Mouse (Mus musculus) CH12.LX (cell line): ENCODE measurements at regions not wholly inside any gene's neighbourhood (a gene's known extent, or its start where the extent isn't known, plus 50 kb on each side); places are given as distances from the start of the nearest gene placed in this dataset.

Experiments used
- DNase-seq: peaks from one replicate; pipeline ENCODE4 v3.0.0-alpha.2; 2013; ENCODE audit errors: extremely low read depth
- H3K27ac ChIP-seq: 2 replicates; pipeline ENCODE4 v1.5.1; 2012; ENCODE audit warnings: low read depth, mild to moderate bottlenecking, control low read depth, moderate library complexity; ENCODE audit not compliant: insufficient read depth
- H3K27me3 ChIP-seq: replicated peaks from 2 replicates; pipeline ENCODE3; 2012; ENCODE audit warnings: inconsistent platforms
- H3K36me3 ChIP-seq, 2 experiments: replicated peaks in 1 of 2; 2 replicates each; pipeline versions ENCODE3 to v1.6.1; 2012; ENCODE audit warnings: inconsistent platforms in 1 of 2, low read length in 1 of 2, mild to moderate bottlenecking in 1 of 2, mixed read lengths in 1 of 2, moderate library complexity in 1 of 2; ENCODE audit not compliant: control insufficient read depth in 1 of 2, insufficient read depth in 1 of 2
- H3K4me1 ChIP-seq, 2 experiments: 2 replicates each; pipeline ENCODE4 v1.6.1; 2012; ENCODE audit warnings: inconsistent platforms in 1 of 2, moderate library complexity in 1 of 2; ENCODE audit not compliant: insufficient read depth in 2 of 2, control insufficient read depth in 1 of 2
- H3K4me2 ChIP-seq: 2 replicates; pipeline ENCODE4 v1.6.1; 2012; ENCODE audit warnings: low read depth, mild to moderate bottlenecking, control low read depth; ENCODE audit not compliant: poor library complexity, insufficient read depth, severe bottlenecking
- H3K4me3 ChIP-seq, 3 experiments: fragments of 150-350 bp in 1 of 3; sonication (generic) in 1 of 3; replicated peaks in 1 of 3; 2 replicates each; pipeline versions ENCODE3 to v1.5.1; 2011 to 2012; ENCODE audit warnings: low read depth in 2 of 3, low read length in 2 of 3, mild to moderate bottlenecking in 2 of 3, moderate library complexity in 2 of 3, control low read depth in 1 of 3, improper control_type of control experiment in 1 of 3, inconsistent platforms in 1 of 3, mixed read lengths in 1 of 3; ENCODE audit not compliant: poor library complexity in 1 of 3
- H3K79me2 ChIP-seq: replicated peaks from 2 replicates; pipeline ENCODE4 v1.6.1; 2012; ENCODE audit warnings: mild to moderate bottlenecking, moderate library complexity; ENCODE audit not compliant: control insufficient read depth, poor library complexity, insufficient read depth, severe bottlenecking; ENCODE audit errors: extremely low read depth
- H3K9ac ChIP-seq: 2 replicates; pipeline ENCODE4 v1.6.1; 2012; ENCODE audit warnings: low read depth, mild to moderate bottlenecking, control low read depth, moderate library complexity; ENCODE audit not compliant: insufficient read depth
- H3K9me3 ChIP-seq: replicated peaks from 2 replicates; pipeline ENCODE3; 2012; ENCODE audit warnings: low read length, inconsistent platforms, mixed read lengths
- BHLHE40 ChIP-seq: IDR thresholded peaks from 2 replicates; pipeline ENCODE4 v1.6.1; 2011; ENCODE audit warnings: mild to moderate bottlenecking, low read depth, low read length, improper control_type of control experiment
- ETS1 ChIP-seq: conservative IDR thresholded peaks from 2 replicates; pipeline ENCODE4 v1.6.1; 2012; ENCODE audit warnings: low read depth, mild to moderate bottlenecking, inconsistent platforms, low read length, improper control_type of control experiment, moderate library complexity
- IRF4 ChIP-seq: IDR thresholded peaks from 2 replicates; pipeline ENCODE4 v1.6.1; 2014; ENCODE audit warnings: low read depth, mild to moderate bottlenecking, inconsistent platforms, low read length, improper control_type of control experiment
- JUN ChIP-seq: IDR thresholded peaks from 2 replicates; pipeline ENCODE4 v1.6.1; 2011; ENCODE audit warnings: low read depth, mild to moderate bottlenecking, low read length, improper control_type of control experiment, moderate library complexity; ENCODE audit not compliant: insufficient read depth
- JUND ChIP-seq: conservative IDR thresholded peaks from 2 replicates; pipeline ENCODE4 v1.6.1; 2011; ENCODE audit warnings: low read depth, low read length, improper control_type of control experiment
- MAX ChIP-seq: IDR thresholded peaks from 2 replicates; pipeline ENCODE4 v1.6.1; 2011; ENCODE audit warnings: low read length, improper control_type of control experiment
- MAZ ChIP-seq: IDR thresholded peaks from 2 replicates; pipeline ENCODE4 v1.6.1; 2012; ENCODE audit warnings: low read depth, mild to moderate bottlenecking, inconsistent platforms, low read length, improper control_type of control experiment, moderate library complexity
- MEF2A ChIP-seq: IDR thresholded peaks from 2 replicates; pipeline ENCODE4 v1.6.1; 2014; ENCODE audit warnings: low read depth, mild to moderate bottlenecking, inconsistent platforms, low read length, improper control_type of control experiment, borderline replicate concordance
- MXI1 ChIP-seq: IDR thresholded peaks from 2 replicates; pipeline ENCODE4 v1.6.1; 2011; ENCODE audit warnings: mild to moderate bottlenecking, low read depth, low read length, improper control_type of control experiment
- MYC ChIP-seq: IDR thresholded peaks from 2 replicates; pipeline ENCODE4 v1.6.1; 2011; ENCODE audit warnings: low read depth, mild to moderate bottlenecking, improper control_type of control experiment, low read length
- NELFE ChIP-seq: IDR thresholded peaks from 2 replicates; pipeline ENCODE4 v1.6.1; 2011; ENCODE audit warnings: low read depth, low read length, improper control_type of control experiment
- NRF1 ChIP-seq: IDR thresholded peaks from 2 replicates; pipeline ENCODE4 v1.6.1; 2014; ENCODE audit warnings: low read depth, mild to moderate bottlenecking, inconsistent platforms, low read length, improper control_type of control experiment, moderate library complexity
- PAX5 ChIP-seq: IDR thresholded peaks from 2 replicates; pipeline ENCODE4 v1.6.1; 2012; ENCODE audit warnings: low read length, inconsistent platforms, mixed read lengths
- RAD21 ChIP-seq: IDR thresholded peaks from 2 replicates; pipeline ENCODE4 v1.6.1; 2011; ENCODE audit warnings: low read depth, mild to moderate bottlenecking, low read length, improper control_type of control experiment, moderate library complexity
- RCOR1 ChIP-seq: conservative IDR thresholded peaks from 2 replicates; pipeline ENCODE4 v1.6.1; 2012; ENCODE audit warnings: low read depth, mild to moderate bottlenecking, inconsistent platforms, low read length, improper control_type of control experiment
- SMC3 ChIP-seq: IDR thresholded peaks from 2 replicates; pipeline ENCODE4 v1.6.1; 2011; ENCODE audit warnings: low read depth, low read length, improper control_type of control experiment
- USF1 ChIP-seq: IDR thresholded peaks from 2 replicates; pipeline ENCODE4 v1.6.1; 2014; ENCODE audit warnings: low read depth, mild to moderate bottlenecking, inconsistent platforms, low read length, improper control_type of control experiment
- USF2 ChIP-seq: conservative IDR thresholded peaks from 2 replicates; pipeline ENCODE4 v1.6.1; 2011; ENCODE audit warnings: low read depth, low read length, improper control_type of control experiment
- ZC3H11A ChIP-seq: IDR thresholded peaks from 2 replicates; pipeline ENCODE4 v1.6.1; 2012; ENCODE audit warnings: low read depth, mild to moderate bottlenecking, inconsistent platforms, low read length, improper control_type of control experiment
- ZNF384 ChIP-seq: IDR thresholded peaks from 2 replicates; pipeline ENCODE4 v1.6.1; 2012; ENCODE audit warnings: low read depth, low read length, improper control_type of control experiment, inconsistent platforms
- dilution Hi-C: fragments of 300-500 bp; cut with MboI; formaldehyde crosslinking; loops from 2 replicates; pipeline ENCODE4 v1.14.3; 2020; ENCODE audit warnings: low sequenced_read_pairs; ENCODE audit not compliant: extremely low pct_unique_long_range_greater_than_20kb, extremely low pct_ligation_motif_present
- in situ Hi-C: fragments of 300-500 bp; cut with MboI; formaldehyde crosslinking; loops from 3 replicates; pipeline ENCODE4 v1.14.3; 2019; ENCODE audit warnings: low sequenced_read_pairs, low pct_ligation_motif_present, low pct_unique_long_range_greater_than_20kb, mixed read lengths

GRCm38 (mm10) chr16:25213250-25213649 is 73.4 kb upstream of the Tprg start:
- Histone ChIP-seq H3K79me2 (no peaks in the 10 kb centered on the region), H3K36me3 (no peaks in the 10 kb centered on the region), H3K4me1 (no peaks in the 10 kb centered on the region), H3K9me3 (no peaks in the 10 kb centered on the region), H3K9ac (no peak overlapping the region), H3K4me3 (no peak overlapping the region), H3K27me3 (no peaks in the 10 kb centered on the region), H3K27ac (no peak overlapping the region), H3K4me2 (no peak overlapping the region)
- DNase-seq: no peak
- in situ Hi-C loops (no loop called here), dilution Hi-C loops (no loop called here)
- TF ChIP-seq MYC (no peak), RCOR1 (no peak), IRF4 (no peak), ZC3H11A (no peak), JUND (no peak), MEF2A (no peak)

GRCm38 (mm10) chr16:25220552-25220951 is 66.1 kb upstream of the Tprg start:
- no peak overlapping the region for H3K9ac ChIP-seq
- H3K27me3 ChIP-seq: no peaks in the 10 kb centered on the region
- no peaks in the 10 kb centered on the region for H3K4me1 ChIP-seq
- in situ Hi-C loops: no loop called here
- no peak for DNase-seq
- H3K4me2 ChIP-seq: no peak overlapping the region
- H3K36me3 ChIP-seq: no peaks in the 10 kb centered on the region
- no peak overlapping the region for H3K27ac ChIP-seq
- no peak overlapping the region for H3K4me3 ChIP-seq
- H3K79me2 ChIP-seq: no peaks in the 10 kb centered on the region
- no peaks in the 10 kb centered on the region for H3K9me3 ChIP-seq
- TF ChIP-seq SMC3 (no peak), JUN (no peak), MAZ (no peak), USF2 (no peak), PAX5 (no peak), BHLHE40 (no peak), MAX (no peak), ZNF384 (no peak), NRF1 (no peak), MXI1 (no peak), NELFE (no peak), USF1 (no peak), ETS1 (no peak), RAD21 (no peak)
- dilution Hi-C loops: no loop called here
